Mouse (Mus musculus) cerebellum, postnatal 25 days (tissue): ENCODE data around the gene Plcxd2.

Source experiments
- DNase-seq, 2 experiments: peaks; one replicate each; pipeline ENCODE4 v3.0.0; 2021; ENCODE audit warnings: mixed read lengths in 2 of 2

The Plcxd2 gene

GRCm38 (mm10) chr16:46010153-46010905 lies at the start of gene Plcxd2:
TSS of gene Plcxd2 (minus strand) at chr16:46010218.
- DNase-seq = peak; percentile 96 to 97

DNA sequence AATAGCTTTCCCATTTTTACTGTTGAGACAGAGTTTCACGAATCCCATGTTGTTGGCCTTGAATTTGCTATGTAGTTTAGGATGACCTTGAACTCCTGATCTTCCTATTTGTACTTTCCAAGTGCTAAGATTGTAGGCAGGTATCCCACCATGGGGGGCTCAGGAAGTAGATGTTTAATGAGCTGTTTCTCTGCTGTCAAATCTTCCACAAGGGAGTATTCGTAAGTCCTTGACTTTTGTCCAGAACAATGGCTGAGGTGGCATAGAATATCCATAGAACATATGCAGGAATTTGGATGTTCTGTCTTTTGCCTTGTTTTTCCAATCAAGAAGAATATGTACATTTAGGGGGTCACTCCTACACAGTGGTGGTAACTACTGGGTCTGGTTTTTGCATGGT lies 36.9 kb upstream of the Plcxd2 start:
- DNase-seq = no peak

DNA sequence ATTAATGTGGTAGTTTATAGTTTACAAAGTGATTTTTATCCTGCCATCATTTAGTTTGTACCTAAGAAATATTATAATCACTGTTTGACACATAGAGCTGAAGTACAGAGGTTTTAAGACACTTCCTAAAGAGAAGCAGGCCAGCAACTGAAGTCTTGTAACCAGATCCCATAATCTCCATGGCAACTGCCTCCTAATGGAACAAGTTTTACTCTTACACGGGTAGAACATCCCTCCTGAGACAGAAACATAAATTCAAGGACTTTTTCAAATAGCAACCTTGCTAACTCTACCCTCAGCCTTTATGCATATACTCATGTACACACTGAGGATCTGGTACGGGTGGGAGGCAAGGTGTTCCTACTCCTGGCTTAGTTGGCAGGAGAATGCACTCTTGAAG lies 26.2 kb upstream of the Plcxd2 start:
- no peak for DNase-seq

DNA sequence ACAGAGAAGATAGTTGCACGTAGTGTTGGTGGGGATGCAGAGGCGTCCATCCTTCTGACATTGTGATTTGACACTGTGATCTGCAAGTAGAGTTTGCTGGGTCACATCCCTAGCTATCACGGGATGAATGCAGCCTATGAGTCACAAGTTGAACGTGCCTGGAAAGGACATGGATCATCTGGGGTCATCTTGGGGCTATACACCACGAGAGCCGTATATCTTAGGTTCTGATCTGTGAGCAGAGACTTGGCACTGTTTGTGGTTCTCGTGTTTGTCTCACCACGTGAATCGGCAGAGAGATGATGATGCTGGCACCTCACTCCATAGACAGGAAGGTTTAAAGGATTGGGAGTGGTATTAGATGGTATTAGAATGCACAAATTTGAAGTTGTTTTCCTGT lies 23.9 kb upstream of the Plcxd2 start:
- DNase-seq = no peak

DNA sequence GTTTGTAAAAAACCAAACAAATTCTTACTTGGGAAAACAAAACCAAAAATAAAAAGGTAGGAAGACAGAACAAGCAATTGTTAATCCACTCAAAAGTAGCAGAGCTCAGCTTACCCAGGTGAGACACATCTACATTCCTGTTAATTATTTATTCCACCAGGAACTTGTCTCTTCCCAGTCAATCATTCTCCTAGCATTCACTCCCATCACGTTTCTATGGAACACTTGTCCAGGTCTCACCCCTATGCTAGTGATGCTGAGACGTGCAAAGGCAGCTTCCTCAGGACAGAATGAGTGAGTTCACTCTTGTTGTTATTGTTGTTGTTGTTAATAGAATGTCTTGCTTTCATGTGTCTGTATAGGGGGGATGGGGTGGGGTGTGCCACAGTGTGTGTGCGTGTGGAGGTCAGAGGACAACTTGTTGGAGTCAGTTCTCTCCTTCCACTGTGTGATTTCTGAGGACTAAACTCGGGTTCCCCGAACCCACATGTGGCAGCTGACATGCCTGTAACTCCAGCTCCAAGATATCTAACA lies 13.0 kb upstream of the Plcxd2 start:
- no peak for DNase-seq

GRCm38 (mm10) chr16:46022189-46022928 lies 12.3 kb upstream of the Plcxd2 start:
- peak; percentile 55 to 71 for DNase-seq

DNA sequence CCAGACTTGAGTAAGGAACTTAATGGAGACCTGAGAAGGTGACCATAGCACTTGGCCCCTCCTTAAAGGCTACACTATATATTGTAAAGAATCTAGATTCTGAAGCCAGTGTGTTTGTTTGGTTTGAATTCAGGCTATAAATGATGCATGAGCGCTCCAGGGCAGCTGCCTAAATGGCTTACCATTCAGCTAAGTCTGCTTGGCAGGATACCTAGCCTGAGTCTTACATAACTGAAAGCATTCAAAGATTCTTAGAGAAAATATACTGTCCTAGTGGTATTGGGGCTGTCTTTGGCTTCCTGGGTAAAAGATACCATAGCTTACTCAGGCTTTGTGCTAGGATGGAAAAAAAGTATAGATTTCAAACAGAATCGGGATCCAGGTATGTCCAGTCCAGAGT lies 11.3 kb upstream of the Plcxd2 start:
- no peak for DNase-seq

- DNase-seq = no peak
These were observed 10.4 kb upstream of the Plcxd2 start for GRCm38 (mm10) chr16:46020396-46020795.

DNA sequence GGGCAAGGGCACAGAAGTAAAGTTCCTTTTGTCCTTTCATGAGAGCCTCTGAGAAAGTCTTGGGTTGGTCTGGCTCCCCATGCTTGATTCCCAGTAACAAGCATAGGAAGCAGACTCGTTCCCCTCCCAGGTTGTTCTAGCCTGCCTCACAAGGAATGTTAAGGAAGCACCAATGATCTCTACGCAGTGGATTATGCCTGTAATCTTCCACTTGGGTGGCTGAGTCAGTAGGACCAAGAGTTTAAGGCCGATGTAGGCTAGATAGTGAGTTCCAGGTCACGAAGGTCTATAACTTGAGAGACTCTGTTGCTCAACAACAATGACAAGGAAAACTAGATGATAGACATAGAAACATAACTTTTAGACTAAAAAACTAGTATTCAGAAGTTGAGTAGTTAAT lies 9.8 kb upstream of the Plcxd2 start:
- DNase-seq = no peak

- no peak for DNase-seq
These were observed 9.3 kb upstream of the Plcxd2 start for GRCm38 (mm10) chr16:46019359-46019758.

- no peak for DNase-seq
These were observed 1.7 kb upstream of the Plcxd2 start for GRCm38 (mm10) chr16:46011696-46012095.

DNA sequence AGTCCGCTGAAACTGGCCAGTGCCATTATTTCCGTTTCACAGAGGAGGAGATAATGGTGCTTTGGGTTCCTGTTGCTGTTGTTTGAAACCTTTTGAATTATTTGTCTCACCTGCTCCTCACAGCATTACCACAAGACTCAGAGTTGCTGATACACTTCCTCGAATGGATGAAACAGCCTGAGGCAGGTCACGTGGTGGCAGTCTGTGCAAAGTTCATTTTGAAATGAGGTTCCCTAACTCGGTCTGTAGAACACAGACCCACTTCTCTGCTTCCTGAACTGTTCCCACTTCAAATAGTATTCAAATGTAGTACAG lies 845 bp upstream of the Plcxd2 start:
- DNase-seq = peak in 1 of 2 experiments; percentile 48

- peak; percentile 72 to 73 for DNase-seq
These were observed 301 bp downstream of the Plcxd2 start for GRCm38 (mm10) chr16:46009717-46010116.

DNA sequence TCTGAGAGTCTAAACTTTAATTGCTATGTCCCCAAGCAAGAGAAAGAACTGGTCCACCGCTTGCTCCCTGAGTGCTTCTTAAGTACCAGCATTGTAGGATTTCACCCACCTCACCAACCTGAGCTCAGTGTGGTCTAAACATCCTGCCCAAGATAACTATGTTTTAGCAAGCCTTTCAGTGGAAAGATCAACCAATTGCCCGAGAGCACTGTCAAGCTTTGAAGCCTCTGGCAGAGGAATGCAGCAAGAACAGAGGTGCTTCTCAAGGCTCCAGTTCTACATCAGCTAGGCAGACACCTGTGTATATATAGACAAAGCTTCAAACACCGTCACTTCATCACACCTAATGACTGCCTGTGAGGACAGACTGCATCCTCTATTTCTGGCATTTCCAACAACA lies 1.3 kb downstream of the Plcxd2 start:
- peak; percentile 20 to 52 for DNase-seq

- peak; percentile 38 to 64 for DNase-seq
These were observed 1.9 kb downstream of the Plcxd2 start for GRCm38 (mm10) chr16:46008036-46008605.

- DNase-seq = no peak
These were observed 3.8 kb downstream of the Plcxd2 start for GRCm38 (mm10) chr16:46006261-46006660.

DNA sequence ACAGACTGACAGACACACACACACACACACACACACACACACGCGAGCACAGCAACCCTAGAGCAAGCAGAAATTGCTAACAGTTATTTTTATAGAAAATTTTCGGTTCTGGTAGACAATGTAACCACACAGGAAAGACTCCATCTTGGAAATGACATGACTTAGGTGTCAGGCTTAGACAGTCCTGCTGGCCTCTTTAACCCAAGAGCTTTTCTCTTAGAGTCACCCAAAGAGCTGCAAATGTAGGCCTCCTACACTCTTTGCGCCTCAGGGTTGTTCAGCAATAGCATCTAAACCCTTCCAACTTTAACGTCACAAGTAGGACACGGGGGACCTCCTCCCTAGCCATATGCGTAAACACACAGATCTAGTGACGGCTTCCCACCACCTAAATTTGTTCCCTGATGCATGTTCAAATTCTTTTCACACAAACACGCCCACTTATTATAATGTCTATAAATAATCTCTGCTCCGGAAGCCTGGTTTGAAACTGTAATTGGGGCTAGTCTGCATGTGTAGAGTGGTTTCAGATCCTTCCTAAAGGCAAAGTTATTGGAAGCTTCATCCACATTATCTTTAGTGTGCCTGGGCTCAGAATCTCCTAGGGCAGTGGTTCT lies 8.4 kb downstream of the Plcxd2 start:
- DNase-seq = no peak

GRCm38 (mm10) chr16:46000976-46001375 lies 9.0 kb downstream of the Plcxd2 start:
- DNase-seq = no peak

- no peak for DNase-seq
These were observed 10.4 kb downstream of the Plcxd2 start for GRCm38 (mm10) chr16:45999374-46000191.

GRCm38 (mm10) chr16:45998231-45998630 lies 11.8 kb downstream of the Plcxd2 start:
- no peak for DNase-seq

- DNase-seq = peak in 1 of 2 experiments; percentile 42
These were observed 18.9 kb downstream of the Plcxd2 start for GRCm38 (mm10) chr16:45990901-45991676.

GRCm38 (mm10) chr16:45986236-45986635 lies 23.8 kb downstream of the Plcxd2 start:
- DNase-seq = no peak
